Mouse (Mus musculus) lung, adult 18-20 months (tissue): Measurements from ENCODE around the gene Pced1a.
"Not testable (repeated sequence)": the region's sequence is repeated elsewhere in the genome, so short reads cannot be mapped to it uniquely, and the experiment has no call there.

Experiments
- DNase-seq, 2 experiments: peaks; one replicate each; pipeline ENCODE4 v3.0.0; 2022; ENCODE audit warnings: mixed read lengths in 2 of 2

The Pced1a gene

GRCm38 (mm10) chr2:130386212-130386611 lies 38.3 kb downstream of the Pced1a start:
- peak in 1 of 2 experiments; percentile 37 for DNase-seq

- DNase-seq: no peak
Observed at GRCm38 (mm10) chr2:130383895-130384294, 40.6 kb downstream of the Pced1a start.

GRCm38 (mm10) chr2:130383205-130383604 lies 41.3 kb downstream of the Pced1a start:
- no peak for DNase-seq

- DNase-seq: peak; percentile 38 to 46
Observed at GRCm38 (mm10) chr2:130374951-130375350, 49.5 kb downstream of the Pced1a start.

- DNase-seq: not testable (repeated sequence)
Observed at GRCm38 (mm10) chr2:130373026-130373425, 51.5 kb downstream of the Pced1a start.

- DNase-seq: peak; percentile 29 to 41
Observed at GRCm38 (mm10) chr2:130367386-130367785, 57.1 kb downstream of the Pced1a start.
